Mouse (Mus musculus) hindbrain, embryonic 12.5 days (tissue): ENCODE measurements around the gene Pi16. TPM values are rescaled to one million over a fixed set of nuclear protein-coding genes. Genes with fewer than 3 reads are reported as not detected.

ENCODE experiments used
- ATAC-seq: fragments of 200-750 bp; cut with Nextera tagmentation; 2 replicates; pipeline ENCODE4 v1.8.0; 2017; ENCODE audit warnings: moderate TSS enrichment; ENCODE audit not compliant: low FRiP score
- H3K27ac ChIP-seq: fragments of 300-500 bp; sonication (generic); 2 replicates; pipeline ENCODE4 v1.5.1; 2016; ENCODE audit warnings: mild to moderate bottlenecking
- H3K27me3 ChIP-seq: fragments of 300-500 bp; sonication (generic); 2 replicates; pipeline ENCODE4 v1.6.1; 2016; ENCODE audit warnings: mild to moderate bottlenecking
- H3K36me3 ChIP-seq: fragments of 300-500 bp; sonication (generic); 2 replicates; pipeline ENCODE4 v1.6.1; 2016; ENCODE audit warnings: mild to moderate bottlenecking
- H3K4me1 ChIP-seq: fragments of 300-500 bp; sonication (generic); 2 replicates; pipeline ENCODE4 v1.6.1; 2016
- H3K4me2 ChIP-seq: fragments of 300-500 bp; sonication (generic); replicated peaks from 2 replicates; pipeline ENCODE4 v1.6.1; 2016; ENCODE audit warnings: mild to moderate bottlenecking
- H3K4me3 ChIP-seq: fragments of 300-500 bp; sonication (generic); 2 replicates; pipeline ENCODE4 v1.5.1; 2016; ENCODE audit warnings: mild to moderate bottlenecking
- H3K9ac ChIP-seq: fragments of 300-500 bp; sonication (generic); 2 replicates; pipeline ENCODE4 v1.6.1; 2016; ENCODE audit warnings: mild to moderate bottlenecking, moderate library complexity
- H3K9me3 ChIP-seq: fragments of 300-500 bp; sonication (generic); replicated peaks from 2 replicates; pipeline ENCODE4 v1.6.1; 2016; ENCODE audit warnings: mild to moderate bottlenecking
- WGBS: fragments of 180-500 bp; shearing (Covaris S2); methylation state at CpG from one replicate; pipeline ENCODE4 v1.1.7; 2016; 5-methylcytosine and 5-hydroxymethylcytosine counted together
- polyA plus RNA-seq: library from polyadenylated mRNA; unstranded; fragments of >200 nt; fragmentation: Nextera tagmentation; extraction: Ambion mirVana; gene quantifications from 2 replicates; pipeline ENCODE4 v1.2.1, GENCODE M21; 2016

The Pi16 gene
- polyA plus RNA-seq, 1 experiment from 2014 or later, result 0.97 TPM

GRCm38 (mm10) chr17:29370984-29371723 lies 53.7 kb downstream of the Pi16 start:
- Histone ChIP-seq H3K36me3 (no peaks in the 10 kb centered on the region), H3K9me3 (no peaks in the 10 kb centered on the region), H3K4me1 (peaks cover 13% of the 10 kb centered on the region; the same call in 1 of the 2 replicates), H3K4me3 (no peak overlapping the region), H3K4me2 (no peak overlapping the region), H3K9ac (no peak overlapping the region), H3K27ac (no peak overlapping the region), H3K27me3 (no peaks in the 10 kb centered on the region)
- WGBS, result 5% methylated on average over 5 of the region's 5 CpGs
- ATAC-seq, result peak; percentile 66

GRCm38 (mm10) chr17:29375871-29376270 lies 58.4 kb downstream of the Pi16 start:
- no peak for ATAC-seq
- Histone ChIP-seq H3K4me3 (no peak overlapping the region), H3K9ac (no peak overlapping the region), H3K36me3 (no peaks in the 10 kb centered on the region), H3K9me3 (no peaks in the 10 kb centered on the region), H3K27me3 (no peaks in the 10 kb centered on the region), H3K4me1 (peaks cover 1% of the 10 kb centered on the region; the same call in 1 of the 2 replicates), H3K4me2 (no peak overlapping the region), H3K27ac (no peak overlapping the region)
- WGBS, result 82% methylated on average over 10 of the region's 10 CpGs

- Histone ChIP-seq H3K36me3 (no peaks in the 10 kb centered on the region), H3K27me3 (no peaks in the 10 kb centered on the region), H3K4me2 (no peak overlapping the region), H3K9me3 (no peaks in the 10 kb centered on the region), H3K4me3 (no peak overlapping the region), H3K4me1 (no peaks in the 10 kb centered on the region), H3K9ac (no peak overlapping the region), H3K27ac (no peak overlapping the region)
- ATAC-seq, result no peak
- WGBS, result 73% methylated on average over 8 of the region's 8 CpGs
These were observed 60.6 kb downstream of the Pi16 start for GRCm38 (mm10) chr17:29378056-29378455.

Other genes starting within 250 kb of the Pi16 start
- gene Cdkn1a, start 226.7 kb upstream of the Pi16 start, polyA plus RNA-seq, result 39.0 and 43.6 TPM in 2 replicates
- 0.34 and 1.1 TPM in 2 replicates for gene Rab44, start 203.5 kb upstream of the Pi16 start, polyA plus RNA-seq
- gene Cpne5, start 79.5 kb upstream of the Pi16 start, polyA plus RNA-seq, result 6.0 and 6.1 TPM in 2 replicates
- 102 and 105 TPM in 2 replicates for gene Ppil1, start 53.5 kb upstream of the Pi16 start, polyA plus RNA-seq
- 72.5 and 76.9 TPM in 2 replicates for gene BC004004, start 48.9 kb upstream of the Pi16 start, polyA plus RNA-seq
- gene Mtch1, start 30.3 kb downstream of the Pi16 start, polyA plus RNA-seq, result 438 and 466 TPM in 2 replicates
- 4.3 and 7.0 TPM in 2 replicates for gene Fgd2, start 43.2 kb downstream of the Pi16 start, polyA plus RNA-seq
- gene Pim1, start 173.1 kb downstream of the Pi16 start, polyA plus RNA-seq, result 17.8 and 19.2 TPM in 2 replicates
- not detected in 2 replicates for gene Gm17657, start 232.0 kb downstream of the Pi16 start, polyA plus RNA-seq
- 24.6 and 26.4 TPM in 2 replicates for gene Tbc1d22b, start 232.1 kb downstream of the Pi16 start, polyA plus RNA-seq
- 1.8 and 2.4 TPM in 2 replicates for gene Tmem217, start 234.7 kb downstream of the Pi16 start, polyA plus RNA-seq